ENCODE assay signal across 20 mouse cellular contexts in the genomic region with DNA sequence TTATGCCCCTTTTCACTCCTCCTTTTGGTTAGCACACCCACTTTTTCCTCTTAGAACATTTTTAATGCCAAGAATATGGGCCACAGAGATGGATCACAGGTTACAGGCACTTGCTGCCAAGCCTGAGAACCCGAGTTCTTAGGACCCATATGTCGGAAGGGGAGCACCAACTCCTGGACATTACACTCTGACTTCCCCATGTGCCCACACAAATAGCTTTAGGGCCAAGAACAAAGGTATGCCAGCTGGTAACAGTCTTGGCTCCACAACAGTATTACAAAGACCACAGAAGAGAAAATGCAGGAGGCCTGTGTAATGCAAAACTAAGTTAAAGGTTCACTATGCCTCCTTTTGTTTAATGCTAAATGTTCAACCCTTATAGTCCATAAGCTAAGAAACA. TPM values are rescaled to one million over a fixed set of nuclear protein-coding genes. Genes with fewer than 3 reads are reported as not detected.
DNase-seq lines count a peak whose midpoint lies in the region; ATAC-seq and TF ChIP-seq lines count a peak whose summit lies in the region.
"Had no signal": no experiment of that assay in that cellular context is flagged by ENCODE, and none has a peak within 500 bp of the region (broad histone marks: within the 10 kb centered on the region; RNA-seq: fewer than 3 reads in every experiment).

No protein-coding gene starts in this region.

- peak; percentile 29 for DNase-seq in cerebellum, adult 11 months
- no peak for DNase-seq in cerebellum, postnatal 4 days (ENCODE audit: low spot score in 2 of 2)
- peak; percentile 40 for DNase-seq in R1 (ENCODE audit: low read depth, low spot score)
- DNase-seq in cerebellum, adult 2 months: peak; percentile 27 to 70
- DNase-seq in cerebellum, postnatal 25 days: peak; percentile 20 to 38
- DNase-seq in urinary bladder, postnatal 4 days (ENCODE audit: low spot score in 2 of 2): no peak
- no peak for DNase-seq in kidney, postnatal 25 days
- DNase-seq: adrenal gland, adult 8-10 months; adrenal gland, postnatal 36 days; forebrain, postnatal 0 days; gastrocnemius, postnatal 14 days; heart, postnatal 36 days; kidney, adult 2 months had no signal

- peaks cover 5% of the 10 kb centered on the region; the same call in 1 of the 2 replicates for H3K36me3 ChIP-seq in midbrain, embryonic 15.5 days (replicated peaks)

- no peak overlapping the region for H3K4me2 ChIP-seq in midbrain, embryonic 15.5 days
- H3K4me2 ChIP-seq: forebrain, embryonic 13.5 days; heart, embryonic 13.5 days; hindbrain, embryonic 15.5 days had no signal

- TF ChIP-seq CTCF in cerebellum, adult 2 months (IDR thresholded peaks at IDR 0.05; ENCODE audit: borderline replicate concordance, insufficient read depth, low read depth, low read length): no peak

- no peaks in the 10 kb centered on the region for H3K9me3 ChIP-seq in midbrain, embryonic 15.5 days
- H3K9me3 ChIP-seq: embryonic facial prominence, embryonic 10.5 days; forebrain, embryonic 13.5 days; heart, embryonic 13.5 days; hindbrain, embryonic 15.5 days had no signal

- H3K4me1 ChIP-seq in cerebellum, adult 2 months (ENCODE audit: control insufficient read depth, insufficient read depth, low read length): peaks cover 4% of the 10 kb centered on the region; the same call in 1 of the 2 replicates
- no peaks in the 10 kb centered on the region for H3K4me1 ChIP-seq in midbrain, embryonic 15.5 days
- H3K4me1 ChIP-seq: embryonic facial prominence, embryonic 10.5 days; forebrain, embryonic 13.5 days; heart, embryonic 13.5 days; hindbrain, embryonic 15.5 days had no signal

- no peak overlapping the region for H3K9ac ChIP-seq in midbrain, embryonic 15.5 days
- H3K9ac ChIP-seq: forebrain, embryonic 13.5 days; forebrain, postnatal 0 days; heart, embryonic 13.5 days; hindbrain, embryonic 15.5 days had no signal

- TF ChIP-seq POLR2A in cerebellum, adult 2 months (IDR thresholded peaks at IDR 0.05; ENCODE audit: borderline replicate concordance, insufficient read depth, low read length): no peak

- no peaks in the 10 kb centered on the region for H3K27me3 ChIP-seq in cerebellum, adult 2 months (ENCODE audit: control insufficient read depth, insufficient read depth, low read length)
- H3K27me3 ChIP-seq in midbrain, embryonic 15.5 days (replicated peaks): no peaks in the 10 kb centered on the region
- H3K27me3 ChIP-seq: forebrain, embryonic 13.5 days; heart, embryonic 13.5 days; hindbrain, embryonic 15.5 days; Patski had no signal

- ATAC-seq in midbrain, embryonic 15.5 days (replicated peaks): no peak
- ATAC-seq: forebrain, embryonic 13.5 days; forebrain, postnatal 0 days; intestine, embryonic 16.5 days; Patski had no signal

- no peak overlapping the region for H3K27ac ChIP-seq in cerebellum, adult 2 months (ENCODE audit: insufficient read depth, low read length)
- H3K27ac ChIP-seq in midbrain, embryonic 15.5 days: no peak overlapping the region
- H3K27ac ChIP-seq: embryonic facial prominence, embryonic 10.5 days; forebrain, embryonic 13.5 days; heart, embryonic 13.5 days; hindbrain, embryonic 15.5 days had no signal

- WGBS in cerebellum, adult 2 months: 12% methylated on average over 2 of the region's 2 CpGs
- 85% methylated on average over 2 of the region's 2 CpGs for WGBS in midbrain, embryonic 15.5 days

- no peak overlapping the region for H3K4me3 ChIP-seq in cerebellum, adult 2 months (replicated peaks; ENCODE audit: insufficient read depth, low read depth, low read length)
- H3K4me3 ChIP-seq in midbrain, embryonic 15.5 days: no peak overlapping the region
- H3K4me3 ChIP-seq: embryonic facial prominence, embryonic 10.5 days; forebrain, embryonic 13.5 days; heart, embryonic 13.5 days; hindbrain, embryonic 15.5 days had no signal

RNA-seq across cellular contexts. Expression of a gene that starts 44.4 kb away (rescaled TPM):
- 3.2 and 4.1 TPM in 2 replicates for polyA plus RNA-seq in cerebellum, adult 2 months (2012; rRNA removed)
- polyA plus RNA-seq in midbrain, embryonic 15.5 days (2015; fragmentation: Nextera tagmentation; extraction: Ambion mirVana): 6.2 and 6.3 TPM in 2 replicates

RNA-seq across cellular contexts. Expression of a gene that starts 44.6 kb away (rescaled TPM):
- 10.2 and 10.9 TPM in 2 replicates for polyA plus RNA-seq in cerebellum, adult 2 months (2012; rRNA removed)
- 0.94 and 1.6 TPM in 2 replicates for polyA plus RNA-seq in midbrain, embryonic 15.5 days (2015; fragmentation: Nextera tagmentation; extraction: Ambion mirVana)

Comparison
In these comparisons a context has a peak if more than half of its experiments do, and no peak if none do; other contexts are left out.
1. DNase-seq: peak in cerebellum, adult 11 months (single experiment), R1 (single experiment), cerebellum, adult 2 months (2 of 2) and cerebellum, postnatal 25 days (2 of 2); none in cerebellum, postnatal 4 days (0 of 2), urinary bladder, postnatal 4 days (0 of 2) and kidney, postnatal 25 days (0 of 2).